In the genomic region with DNA sequence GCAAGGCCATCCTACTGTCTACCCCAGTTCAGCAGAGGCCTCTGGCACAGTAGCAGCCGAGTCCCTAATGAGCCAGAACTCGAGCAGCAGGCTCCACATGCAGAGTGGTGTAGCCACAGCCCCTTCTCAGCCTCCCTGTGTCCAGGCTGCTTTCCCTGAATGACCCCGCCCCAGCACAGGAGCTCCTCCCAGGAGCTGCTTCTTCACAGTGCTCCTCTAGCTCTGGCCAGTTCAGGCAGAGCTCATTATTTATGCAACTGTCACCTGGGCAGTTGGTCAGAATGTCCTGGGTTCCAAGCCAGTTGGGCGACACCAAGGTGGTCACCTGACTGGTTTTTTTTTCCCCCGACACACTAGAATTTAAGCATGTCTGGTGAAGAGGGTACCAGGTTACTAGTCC, we compare ENCODE assay signal across 22 mouse cellular contexts. TPM values are rescaled to one million over a fixed set of nuclear protein-coding genes. Genes with fewer than 3 reads are reported as not detected.
ATAC-seq and TF ChIP-seq lines count a peak whose summit lies in the region.
"Not testable (repeated sequence)": the region's sequence is repeated elsewhere in the genome, so short reads cannot be mapped to it uniquely, and the experiment has no call there.
"Had no signal": no experiment of that assay in that cellular context is flagged by ENCODE, and none has a peak within 500 bp of the region (broad histone marks: within the 10 kb centered on the region; RNA-seq: fewer than 3 reads in every experiment).

A gene (plus strand): TSS at position 301 of the 400 bp plus-strand sequence.

- TF ChIP-seq CTCF in bone marrow macrophage, adult 2 months (IDR thresholded peaks at IDR 0.05; ENCODE audit: low read depth, low read length); testis, adult 2 months (IDR thresholded peaks at IDR 0.05; ENCODE audit: control insufficient read depth, insufficient read depth, insufficient replicate concordance, low read depth, low read length): not testable (repeated sequence)

- ATAC-seq in embryonic facial prominence, embryonic 13.5 days (ENCODE audit: insufficient number of reproducible peaks, insufficient read depth, low FRiP score, low TSS enrichment, low read depth), result not testable (repeated sequence)
- ATAC-seq in kidney, embryonic 16.5 days (ENCODE audit: low FRiP score, low TSS enrichment), result peak; percentile 35; the same call in 1 of the 2 replicates

- H3K27me3 ChIP-seq in embryonic facial prominence, embryonic 13.5 days; kidney, embryonic 16.5 days (ENCODE audit: insufficient read depth, low read length); testis, adult 2 months (ENCODE audit: control insufficient read depth, insufficient read depth, low read length): not testable (repeated sequence)

- H3K27ac ChIP-seq in bone marrow macrophage, adult 2 months (ENCODE audit: insufficient read depth, low read depth, low read length), result peak within 1 kb of the TSS; percentile 79
- not testable (repeated sequence) for H3K27ac ChIP-seq in embryonic facial prominence, embryonic 13.5 days; kidney, embryonic 16.5 days (ENCODE audit: low read length)
- peak within 1 kb of the TSS; percentile 76 for H3K27ac ChIP-seq in macrophage
- peak within 1 kb of the TSS; percentile 93 for H3K27ac ChIP-seq in testis, adult 2 months (ENCODE audit: control insufficient read depth, insufficient read depth, low read depth, low read length)

- not testable (repeated sequence) for TF ChIP-seq POLR2A in bone marrow macrophage, adult 2 months (IDR thresholded peaks at IDR 0.05; ENCODE audit: borderline replicate concordance, low read depth, low read length)
- TF ChIP-seq POLR2A in testis, adult 2 months (IDR thresholded peaks at IDR 0.05; ENCODE audit: control insufficient read depth, low read depth, low read length), result peak; percentile 31; the same call in 1 of the 2 replicates

- H3K9me3 ChIP-seq in embryonic facial prominence, embryonic 13.5 days; kidney, embryonic 16.5 days (ENCODE audit: low read length): not testable (repeated sequence)

- H3K4me1 ChIP-seq in bone marrow macrophage, adult 2 months (ENCODE audit: control insufficient read depth, insufficient read depth, low read length), result peaks cover 21% of the 10 kb centered on the region
- H3K4me1 ChIP-seq in embryonic facial prominence, embryonic 13.5 days; kidney, embryonic 16.5 days (ENCODE audit: insufficient read depth, low read length): not testable (repeated sequence)
- peaks cover 11% of the 10 kb centered on the region for H3K4me1 ChIP-seq in testis, adult 2 months (ENCODE audit: control insufficient read depth, insufficient read depth, low read length)

- not testable (repeated sequence) for H3K4me3 ChIP-seq in bone marrow macrophage, adult 2 months (ENCODE audit: insufficient read depth, low read length); embryonic facial prominence, embryonic 13.5 days; kidney, embryonic 16.5 days (ENCODE audit: low read length); macrophage (ENCODE audit: inconsistent target)
- H3K4me3 ChIP-seq in testis, adult 2 months (ENCODE audit: control insufficient read depth, low read depth, low read length), result peak within 1 kb of the TSS; percentile 28

- H3K4me2 ChIP-seq in embryonic facial prominence, embryonic 13.5 days; kidney, embryonic 16.5 days (replicated peaks; ENCODE audit: low read depth, low read length): not testable (repeated sequence)

- peak within 1 kb of the TSS; percentile 36; the same call in 1 of the 2 replicates for H3K9ac ChIP-seq in embryonic facial prominence, embryonic 13.5 days
- not testable (repeated sequence) for H3K9ac ChIP-seq in kidney, embryonic 16.5 days (replicated peaks; ENCODE audit: low read length)

- not testable (repeated sequence) for H3K79me2 ChIP-seq in macrophage (ENCODE audit: inconsistent target)

- 64% methylated on average over 3 of the region's 5 CpGs for WGBS in embryonic facial prominence, embryonic 13.5 days
- WGBS in kidney, embryonic 16.5 days, result 65% methylated on average over 3 of the region's 5 CpGs
- WGBS in macrophage (ENCODE audit: missing documents), result 100% methylated on average over 3 of the region's 5 CpGs

- not testable (repeated sequence) for H3K36me3 ChIP-seq in embryonic facial prominence, embryonic 13.5 days; kidney, embryonic 16.5 days (ENCODE audit: insufficient read depth, low read length); macrophage (ENCODE audit: inconsistent target); testis, adult 2 months (ENCODE audit: control insufficient read depth, insufficient read depth, low read length)

RNA-seq across cellular contexts. Expression of the gene that starts here (rescaled TPM):
- not detected in 2 replicates for polyA plus RNA-seq in bone marrow macrophage, adult 2 months (2012; ENCODE audit: insufficient read depth, insufficient read length, missing spikeins)
- polyA plus RNA-seq in embryonic facial prominence, embryonic 13.5 days (2015; fragmentation: Nextera tagmentation; extraction: Ambion mirVana), result 0.45 TPM in 1 of 2 replicates, not detected in the other
- not detected in 2 replicates for polyA plus RNA-seq in kidney, embryonic 16.5 days (2015; fragmentation: Nextera tagmentation; extraction: Ambion mirVana)
- not detected for total RNA-seq in macrophage (2018; cell fraction: chromatin; rRNA removed)
- total RNA-seq in macrophage (2018; cell fraction: cytosol; rRNA removed), result not detected
- total RNA-seq in macrophage (2018; cell fraction: nucleus; rRNA removed), result not detected
- polyA plus RNA-seq in macrophage (2018), result not detected in 3 replicates
- polyA plus RNA-seq in testis, adult 2 months (2012; rRNA removed), result 54.0 and 68.8 TPM in 2 replicates
- total RNA-seq: adrenal gland, adult 18-20 months; adrenal gland, adult 2 months; adrenal gland, adult 8-10 months; adrenal gland, postnatal 10 days; adrenal gland, postnatal 14 days; adrenal gland, postnatal 25 days; adrenal gland, postnatal 36 days; adrenal gland, postnatal 4 days; CH12.LX; ES-E14; G1E; MEL had no signal
- polyA plus RNA-seq: activated CD4-positive, CD25-positive, alpha-beta regulatory T cell, adult 4 months; adrenal gland, adult 2 months; brain, embryonic 14.5 days; C2C12; CD4-positive, CD25-positive, alpha-beta regulatory T cell, adult 4 months; cerebellum, adult 2 months; G1E had no signal

Comparison
In these comparisons a context has a peak if more than half of its experiments do, and no peak if none do; other contexts are left out.
1. RNA of the gene that starts here (polyA plus RNA-seq): 54.0 to 68.8 TPM in testis, adult 2 months; 0.45 TPM in embryonic facial prominence, embryonic 13.5 days, not detected in bone marrow macrophage, adult 2 months, not detected in kidney, embryonic 16.5 days and not detected in macrophage; every median in the first group is over 10 times any median in the second.
2. Peak in ATAC-seq in kidney, embryonic 16.5 days; RNA of the gene not detected or under 1 TPM.